Mouse (Mus musculus): ENCODE measurements around the gene Urm1. TPM values are rescaled to one million over a fixed set of nuclear protein-coding genes. Genes with fewer than 3 reads are reported as not detected.

Urm1 gene
- polyA plus RNA-seq, 1 experiment: 79.9 TPM

DNA sequence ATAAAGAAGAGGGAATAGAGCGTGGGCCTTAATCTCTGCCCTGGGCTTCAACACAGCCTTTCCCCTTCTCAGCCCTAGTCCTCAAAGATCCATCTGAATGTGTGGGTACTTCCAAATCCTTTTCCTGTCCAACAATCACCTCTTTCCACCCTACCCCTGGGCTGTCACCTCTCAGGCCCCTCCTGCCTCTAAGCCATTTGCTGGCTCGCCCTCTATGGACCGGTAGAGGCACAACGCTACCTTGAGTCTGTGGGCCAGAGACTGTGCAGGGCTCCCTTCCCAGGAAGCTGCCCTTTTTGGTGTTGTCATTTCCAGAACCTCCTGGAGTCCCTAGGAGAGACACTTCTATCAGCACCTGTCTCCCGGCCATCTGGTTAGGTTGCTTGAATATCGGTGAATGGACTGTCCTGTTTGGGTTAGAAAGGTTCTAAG is 16.5 kb upstream of the Urm1 start:
- TF ChIP-seq POLR2A (IDR thresholded peaks at IDR 0.05; ENCODE audit: control insufficient read depth, extremely low read depth, insufficient read depth, low read length, poor library complexity) (no peak), CTCF (IDR thresholded peaks at IDR 0.05; ENCODE audit: borderline replicate concordance, control insufficient read depth, extremely low read depth, insufficient read depth, low read length, poor library complexity) (no peak)
- H3K27me3 ChIP-seq (ENCODE audit: control insufficient read depth, insufficient read depth, low read length): no peaks in the 10 kb centered on the region
- peak; percentile 43 for DNase-seq
- WGBS: 48% methylated on average over 6 of the region's 6 CpGs
- no peak overlapping the region for H3K4me3 ChIP-seq (ENCODE audit: control insufficient read depth, insufficient read depth, low read length)
- H3K27ac ChIP-seq (ENCODE audit: control insufficient read depth, insufficient read depth, low read length): no peak overlapping the region
- peaks cover 8% of the 10 kb centered on the region for H3K4me1 ChIP-seq (replicated peaks; ENCODE audit: control insufficient read depth, insufficient read depth, low read length)
- no peaks in the 10 kb centered on the region for H3K36me3 ChIP-seq (ENCODE audit: control insufficient read depth, insufficient read depth, low read length)

DNA sequence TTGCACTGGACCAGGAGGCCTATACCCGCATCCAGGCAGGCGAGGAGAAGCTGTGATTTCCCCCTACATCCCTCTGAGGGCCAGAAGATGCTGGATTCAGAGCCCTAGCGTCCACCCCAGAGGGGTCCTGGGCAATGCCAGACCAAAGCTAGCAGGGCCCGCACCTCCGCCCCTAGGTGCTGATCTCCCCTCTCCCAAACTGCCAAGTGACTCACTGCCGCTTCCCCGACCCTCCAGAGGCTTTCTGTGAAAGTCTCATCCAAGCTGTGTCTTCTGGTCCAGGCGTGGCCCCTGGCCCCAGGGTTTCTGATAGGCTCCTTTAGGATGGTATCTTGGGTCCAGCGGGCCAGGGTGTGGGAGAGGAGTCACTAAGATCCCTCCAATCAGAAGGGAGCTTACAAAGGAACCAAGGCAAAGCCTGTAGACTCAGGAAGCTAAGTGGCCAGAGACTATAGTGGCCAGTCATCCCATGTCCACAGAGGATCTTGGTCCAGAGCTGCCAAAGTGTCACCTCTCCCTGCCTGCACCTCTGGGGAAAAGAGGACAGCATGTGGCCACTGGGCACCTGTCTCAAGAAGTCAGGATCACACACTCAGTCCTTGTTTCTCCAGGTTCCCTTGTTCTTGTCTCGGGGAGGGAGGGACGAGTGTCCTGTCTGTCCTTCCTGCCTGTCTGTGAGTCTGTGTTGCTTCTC is 4.0 kb upstream of the Urm1 start:
- Histone ChIP-seq H3K36me3 (ENCODE audit: control insufficient read depth, insufficient read depth, low read length) (no peaks in the 10 kb centered on the region), H3K27ac (ENCODE audit: control insufficient read depth, insufficient read depth, low read length) (no peak overlapping the region), H3K27me3 (ENCODE audit: control insufficient read depth, insufficient read depth, low read length) (no peaks in the 10 kb centered on the region), H3K4me1 (replicated peaks; ENCODE audit: control insufficient read depth, insufficient read depth, low read length) (peaks cover 17% of the 10 kb centered on the region), H3K4me3 (ENCODE audit: control insufficient read depth, insufficient read depth, low read length) (no peak overlapping the region)
- 95% methylated on average over 11 of the region's 11 CpGs for WGBS
- no peak for DNase-seq
- TF ChIP-seq POLR2A (IDR thresholded peaks at IDR 0.05; ENCODE audit: control insufficient read depth, extremely low read depth, insufficient read depth, low read length, poor library complexity) (no peak), CTCF (IDR thresholded peaks at IDR 0.05; ENCODE audit: borderline replicate concordance, control insufficient read depth, extremely low read depth, insufficient read depth, low read length, poor library complexity) (no peak)

DNA sequence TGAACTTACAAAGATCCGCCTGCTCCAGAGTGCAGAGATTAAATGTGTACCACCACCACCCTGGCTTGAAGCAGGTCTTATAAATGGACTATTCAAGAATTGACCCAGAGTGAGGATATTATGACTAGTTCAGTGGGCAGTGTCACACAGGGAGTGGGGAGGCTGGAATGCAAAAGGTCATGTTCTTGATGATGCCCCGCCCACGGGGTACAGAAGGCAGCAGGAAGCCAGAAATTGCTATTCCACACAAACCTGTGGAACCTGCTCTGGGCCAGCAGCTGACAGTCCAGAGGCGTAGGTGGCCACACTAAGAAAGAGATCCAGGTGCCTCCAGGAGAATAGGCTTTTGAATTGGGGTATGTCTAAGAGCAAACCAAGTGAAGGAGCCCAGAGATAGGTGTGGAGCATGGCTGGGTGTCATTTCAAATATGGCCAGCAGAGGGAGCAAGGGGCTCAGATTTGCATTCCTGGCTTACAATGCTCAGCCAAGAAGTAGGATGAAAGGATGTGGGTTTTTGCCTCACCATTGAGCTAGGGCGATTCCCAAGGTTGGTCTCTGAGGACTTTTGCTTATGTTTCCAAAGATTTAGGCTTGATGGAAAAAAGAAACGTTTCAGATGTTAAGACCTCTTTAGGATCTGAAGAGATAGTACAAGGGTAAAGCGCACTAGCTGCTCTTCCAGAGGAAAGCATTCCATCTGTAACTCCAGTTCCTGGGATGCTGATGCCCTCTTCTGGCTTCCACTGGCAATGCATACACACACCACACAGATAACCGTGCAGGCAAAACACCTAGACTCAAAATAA is 2.2 kb upstream of the Urm1 start:
- Histone ChIP-seq H3K27ac (ENCODE audit: control insufficient read depth, insufficient read depth, low read length) (no peak overlapping the region), H3K4me3 (ENCODE audit: control insufficient read depth, insufficient read depth, low read length) (no peak overlapping the region), H3K27me3 (ENCODE audit: control insufficient read depth, insufficient read depth, low read length) (no peaks in the 10 kb centered on the region), H3K4me1 (replicated peaks; ENCODE audit: control insufficient read depth, insufficient read depth, low read length) (peaks cover 20% of the 10 kb centered on the region), H3K36me3 (ENCODE audit: control insufficient read depth, insufficient read depth, low read length) (no peaks in the 10 kb centered on the region)
- 39% methylated on average over 8 of the region's 8 CpGs for WGBS
- no peak for TF ChIP-seq POLR2A (IDR thresholded peaks at IDR 0.05; ENCODE audit: control insufficient read depth, extremely low read depth, insufficient read depth, low read length, poor library complexity)
- no peak for TF ChIP-seq CTCF (IDR thresholded peaks at IDR 0.05; ENCODE audit: borderline replicate concordance, control insufficient read depth, extremely low read depth, insufficient read depth, low read length, poor library complexity)
- DNase-seq: peak; percentile 83

- Histone ChIP-seq H3K27ac (ENCODE audit: control insufficient read depth, insufficient read depth, low read length) (no peak overlapping the region), H3K27me3 (ENCODE audit: control insufficient read depth, insufficient read depth, low read length) (no peaks in the 10 kb centered on the region), H3K4me3 (ENCODE audit: control insufficient read depth, insufficient read depth, low read length) (no peak overlapping the region), H3K36me3 (ENCODE audit: control insufficient read depth, insufficient read depth, low read length) (no peaks in the 10 kb centered on the region), H3K4me1 (replicated peaks; ENCODE audit: control insufficient read depth, insufficient read depth, low read length) (peaks cover 20% of the 10 kb centered on the region)
- TF ChIP-seq POLR2A (IDR thresholded peaks at IDR 0.05; ENCODE audit: control insufficient read depth, extremely low read depth, insufficient read depth, low read length, poor library complexity) (no peak), CTCF (IDR thresholded peaks at IDR 0.05; ENCODE audit: borderline replicate concordance, control insufficient read depth, extremely low read depth, insufficient read depth, low read length, poor library complexity) (no peak)
- WGBS: 67% methylated on average over 2 of the region's 2 CpGs
- DNase-seq: no peak
Observed at GRCm38 (mm10) chr2:29819363-29819762, 512 bp upstream of the Urm1 start.

DNA sequence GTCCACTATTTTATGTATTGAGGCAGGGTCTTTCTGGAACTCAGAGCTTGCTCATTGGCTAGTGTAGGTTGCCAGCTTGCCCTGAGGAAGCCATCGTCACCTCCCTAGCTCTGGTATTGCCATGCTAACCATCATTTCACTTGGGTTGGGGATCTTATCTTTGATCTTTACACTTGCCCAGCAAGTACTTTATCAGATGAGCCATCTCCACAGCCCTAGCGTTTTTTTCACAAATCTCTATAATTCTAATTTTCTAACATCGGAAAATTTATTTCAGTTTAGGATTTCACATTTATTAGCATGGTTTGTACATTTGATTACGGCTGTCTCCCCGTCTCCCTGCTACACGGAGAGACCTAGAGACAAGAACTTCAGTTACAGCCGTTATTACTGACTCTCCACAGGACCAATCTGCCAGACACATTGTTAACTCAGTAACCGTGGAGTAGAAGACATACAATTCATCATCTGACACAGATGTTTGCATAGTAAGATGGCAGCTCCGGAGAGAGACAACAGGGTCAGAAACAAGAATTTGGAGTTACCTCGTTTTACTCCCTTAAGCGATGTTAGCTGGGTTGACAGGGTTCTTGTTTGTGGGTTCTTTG is 6.5 kb downstream of the Urm1 start:
- Histone ChIP-seq H3K4me1 (replicated peaks; ENCODE audit: control insufficient read depth, insufficient read depth, low read length) (peaks cover 6% of the 10 kb centered on the region), H3K4me3 (ENCODE audit: control insufficient read depth, insufficient read depth, low read length) (peak overlapping the region; percentile 48), H3K27me3 (ENCODE audit: control insufficient read depth, insufficient read depth, low read length) (no peaks in the 10 kb centered on the region), H3K27ac (ENCODE audit: control insufficient read depth, insufficient read depth, low read length) (peak overlapping the region; percentile 54), H3K36me3 (ENCODE audit: control insufficient read depth, insufficient read depth, low read length) (no peaks in the 10 kb centered on the region)
- 7% methylated on average over 11 of the region's 11 CpGs for WGBS
- no peak for TF ChIP-seq CTCF (IDR thresholded peaks at IDR 0.05; ENCODE audit: borderline replicate concordance, control insufficient read depth, extremely low read depth, insufficient read depth, low read length, poor library complexity)
- no peak for TF ChIP-seq POLR2A (IDR thresholded peaks at IDR 0.05; ENCODE audit: control insufficient read depth, extremely low read depth, insufficient read depth, low read length, poor library complexity)
- no peak for DNase-seq

DNA sequence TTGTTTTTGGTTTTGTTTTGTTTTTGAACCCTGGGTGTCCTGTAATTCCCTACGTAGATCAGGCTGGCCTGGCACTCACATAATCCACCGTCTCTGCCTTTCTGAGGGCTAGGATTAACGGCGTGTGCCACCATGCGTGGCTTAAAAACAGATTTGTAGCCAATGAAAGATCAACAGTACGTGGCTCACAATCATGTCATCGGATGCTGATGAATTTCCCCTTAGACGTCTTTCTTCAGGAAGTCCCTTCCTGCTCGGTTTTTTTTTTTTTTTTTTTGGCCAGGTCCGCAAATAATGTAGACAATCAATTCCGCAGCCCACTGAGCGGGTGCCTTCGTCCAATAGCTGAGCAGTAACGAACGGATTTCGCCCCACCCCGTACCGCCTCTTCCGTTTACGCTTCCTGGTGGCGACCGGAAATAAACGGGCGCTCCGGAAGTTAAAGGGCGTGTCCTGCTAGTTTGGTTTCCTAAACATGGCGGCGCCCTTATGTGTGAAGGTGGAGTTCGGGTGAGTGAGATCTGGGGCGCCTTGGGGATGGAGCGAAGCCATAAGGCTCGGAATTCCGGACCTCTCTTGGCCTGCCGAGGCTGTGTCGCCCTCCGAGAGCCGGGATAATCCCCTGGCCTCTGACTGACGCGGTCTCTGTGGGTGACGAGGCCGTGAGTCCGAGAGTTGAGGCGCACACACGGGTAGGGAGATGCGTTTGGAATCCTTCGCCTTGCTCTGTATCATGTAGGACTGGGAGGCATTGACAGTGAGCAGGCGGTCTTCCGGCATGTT is 7.2 kb downstream of the Urm1 start:
- Histone ChIP-seq H3K4me1 (replicated peaks; ENCODE audit: control insufficient read depth, insufficient read depth, low read length) (peaks cover 6% of the 10 kb centered on the region), H3K36me3 (ENCODE audit: control insufficient read depth, insufficient read depth, low read length) (no peaks in the 10 kb centered on the region), H3K27me3 (ENCODE audit: control insufficient read depth, insufficient read depth, low read length) (no peaks in the 10 kb centered on the region), H3K27ac (ENCODE audit: control insufficient read depth, insufficient read depth, low read length) (peak overlapping the region; percentile 54), H3K4me3 (ENCODE audit: control insufficient read depth, insufficient read depth, low read length) (peak overlapping the region; percentile 93)
- under 1% methylated on average over 48 of the region's 48 CpGs for WGBS
- TF ChIP-seq CTCF (IDR thresholded peaks at IDR 0.05; ENCODE audit: borderline replicate concordance, control insufficient read depth, extremely low read depth, insufficient read depth, low read length, poor library complexity) (0 out of 2 replicates have a peak, but pooled peaks have one; percentile 18), POLR2A (IDR thresholded peaks at IDR 0.05; ENCODE audit: control insufficient read depth, extremely low read depth, insufficient read depth, low read length, poor library complexity) (0 out of 2 replicates have a peak, but pooled peaks have one; percentile 47)
- peak; percentile 93 for DNase-seq
